Mouse (Mus musculus) megakaryocyte-erythroid progenitor cell, adult 5-6 weeks (primary cell): ENCODE measurements around the gene Ubxn11. TPM values are rescaled to one million over a fixed set of nuclear protein-coding genes. Genes with fewer than 3 reads are reported as not detected.
"Not testable (repeated sequence)": the region's sequence is repeated elsewhere in the genome, so short reads cannot be mapped to it uniquely, and the experiment has no call there.

ENCODE experiments used
- ATAC-seq: replicated peaks from 2 replicates; pipeline ENCODE4 v1.8.0; 2016; ENCODE audit warnings: mild to moderate bottlenecking, inconsistent platforms; ENCODE audit not compliant: severe bottlenecking, poor library complexity, low FRiP score, low TSS enrichment
- total RNA-seq, 2 experiments: library from RNA; stranded (forward) in 1 of 2; stranded (reverse) in 1 of 2; fragments of 200-1000, 215-1000 nt in 1 of 2; fragments of >200 nt in 1 of 2; fragmentation: Nextera tagmentation in 1 of 2; gene quantifications; 2 replicates each; pipeline ENCODE4 v1.2.3; 2014 to 2017

Ubxn11 gene
- total RNA-seq, 2 experiments from 2014 or later = 5.2 to 17.9 TPM

- peak; percentile 18 for ATAC-seq
Measured at GRCm38 (mm10) chr4:134128983-134129362, 26.6 kb downstream of the Ubxn11 start.

- no peak for ATAC-seq
Measured at GRCm38 (mm10) chr4:134129482-134129881, 27.1 kb downstream of the Ubxn11 start.

- ATAC-seq = no peak
Measured at GRCm38 (mm10) chr4:134132117-134132516, 29.7 kb downstream of the Ubxn11 start.

GRCm38 (mm10) chr4:134132519-134133095 lies 30.2 kb downstream of the Ubxn11 start:
- ATAC-seq = no peak

- no peak for ATAC-seq
Measured at GRCm38 (mm10) chr4:134136280-134136926, 34.0 kb downstream of the Ubxn11 start.

GRCm38 (mm10) chr4:134138857-134139256 lies 36.5 kb downstream of the Ubxn11 start:
- ATAC-seq = no peak

- not testable (repeated sequence) for ATAC-seq
Measured at GRCm38 (mm10) chr4:134144297-134144696, 41.9 kb downstream of the Ubxn11 start.

- ATAC-seq = no peak
Measured at GRCm38 (mm10) chr4:134149389-134149788, 47.0 kb downstream of the Ubxn11 start.

- no peak for ATAC-seq
Measured at GRCm38 (mm10) chr4:134152112-134152511, 49.7 kb downstream of the Ubxn11 start.

- ATAC-seq = no peak
Measured at GRCm38 (mm10) chr4:134153656-134154055, 51.3 kb downstream of the Ubxn11 start.

- ATAC-seq = no peak
Measured at GRCm38 (mm10) chr4:134154354-134154753, 52.0 kb downstream of the Ubxn11 start.

- ATAC-seq = no peak
Measured at GRCm38 (mm10) chr4:134155531-134155930, 53.2 kb downstream of the Ubxn11 start.

- no peak for ATAC-seq
Measured at GRCm38 (mm10) chr4:134155961-134156465, 53.6 kb downstream of the Ubxn11 start.

GRCm38 (mm10) chr4:134156744-134157143 lies 54.4 kb downstream of the Ubxn11 start:
- no peak for ATAC-seq

GRCm38 (mm10) chr4:134157558-134157957 lies 55.2 kb downstream of the Ubxn11 start:
- ATAC-seq = no peak

GRCm38 (mm10) chr4:134158774-134159173 lies 56.4 kb downstream of the Ubxn11 start:
- no peak for ATAC-seq

- not testable (repeated sequence) for ATAC-seq
Measured at GRCm38 (mm10) chr4:134160071-134160470, 57.7 kb downstream of the Ubxn11 start.

- ATAC-seq = no peak
Measured at GRCm38 (mm10) chr4:134164591-134164990, 62.2 kb downstream of the Ubxn11 start.

GRCm38 (mm10) chr4:134165024-134165423 lies 62.7 kb downstream of the Ubxn11 start:
- peak; percentile 74 for ATAC-seq

- peak; percentile 83 for ATAC-seq
Measured at GRCm38 (mm10) chr4:134165548-134166465, 63.4 kb downstream of the Ubxn11 start.
